Mouse (Mus musculus) frontal cortex, postnatal 10 days (tissue): ENCODE measurements around the gene Ank2.

ENCODE experiments used
- DNase-seq, 2 experiments: peaks; one replicate each; pipeline ENCODE4 v3.0.0; 2022; ENCODE audit warnings: low spot score in 2 of 2, mixed read lengths in 1 of 2

Gene Ank2

DNA sequence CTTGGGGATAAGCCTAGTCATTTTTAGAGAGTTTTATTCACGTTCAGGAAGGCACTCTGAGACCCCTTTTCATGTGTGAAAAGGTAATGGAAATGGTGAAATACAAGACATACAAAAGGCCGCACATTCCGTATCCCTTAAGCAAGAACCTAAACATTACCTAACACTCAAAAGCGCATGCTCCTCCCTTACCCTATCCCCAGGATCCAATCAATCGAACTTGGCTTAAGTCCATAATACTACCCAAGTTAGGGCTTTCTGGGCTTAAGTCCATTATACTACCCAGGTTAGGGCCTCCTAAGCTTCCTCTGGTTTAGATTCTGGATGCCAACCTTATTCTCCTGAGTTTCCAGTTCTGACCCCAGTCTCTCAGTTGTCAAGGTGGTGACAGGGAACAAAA lies 516.3 kb downstream of the Ank2 start:
- DNase-seq, result no peak

DNA sequence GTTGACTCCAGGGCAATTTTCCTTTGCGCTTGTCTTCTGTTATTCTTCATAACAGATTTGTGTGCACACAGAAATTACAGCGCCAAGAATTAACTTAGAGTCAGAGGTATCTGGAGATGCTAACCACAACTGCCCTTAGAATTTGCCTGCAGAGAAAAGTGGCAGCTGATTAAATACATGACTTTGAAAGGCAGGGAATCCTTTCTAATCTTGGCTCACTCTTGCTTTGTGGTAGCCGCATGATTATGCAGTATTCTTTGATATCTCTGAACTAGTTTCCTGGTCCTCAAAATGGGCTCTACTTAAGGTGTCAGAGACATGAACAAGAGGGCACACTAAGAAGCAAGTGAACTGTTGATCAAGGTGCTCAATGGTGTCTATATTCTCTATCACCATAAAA lies 518.0 kb downstream of the Ank2 start:
- DNase-seq, result no peak

DNA sequence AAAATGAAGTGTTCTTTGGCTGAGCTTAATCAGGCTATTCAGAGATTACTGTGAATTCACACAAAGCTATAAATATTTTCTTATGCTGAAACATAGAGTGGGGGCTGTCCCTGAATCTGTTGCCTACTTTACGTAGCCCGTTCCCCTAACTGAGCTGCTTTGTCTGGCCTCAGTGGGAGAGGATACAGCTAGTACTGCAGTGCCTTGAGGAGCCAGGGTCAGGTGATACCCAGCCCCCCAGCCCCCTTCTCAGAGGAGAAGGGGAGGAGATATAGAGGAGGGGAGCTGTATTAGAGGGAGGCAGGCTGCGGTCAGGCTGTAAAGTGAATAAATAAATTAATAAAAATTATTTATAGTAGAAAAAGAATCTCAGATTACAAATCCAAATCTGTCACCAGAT lies 519.5 kb downstream of the Ank2 start:
- no peak for DNase-seq

DNA sequence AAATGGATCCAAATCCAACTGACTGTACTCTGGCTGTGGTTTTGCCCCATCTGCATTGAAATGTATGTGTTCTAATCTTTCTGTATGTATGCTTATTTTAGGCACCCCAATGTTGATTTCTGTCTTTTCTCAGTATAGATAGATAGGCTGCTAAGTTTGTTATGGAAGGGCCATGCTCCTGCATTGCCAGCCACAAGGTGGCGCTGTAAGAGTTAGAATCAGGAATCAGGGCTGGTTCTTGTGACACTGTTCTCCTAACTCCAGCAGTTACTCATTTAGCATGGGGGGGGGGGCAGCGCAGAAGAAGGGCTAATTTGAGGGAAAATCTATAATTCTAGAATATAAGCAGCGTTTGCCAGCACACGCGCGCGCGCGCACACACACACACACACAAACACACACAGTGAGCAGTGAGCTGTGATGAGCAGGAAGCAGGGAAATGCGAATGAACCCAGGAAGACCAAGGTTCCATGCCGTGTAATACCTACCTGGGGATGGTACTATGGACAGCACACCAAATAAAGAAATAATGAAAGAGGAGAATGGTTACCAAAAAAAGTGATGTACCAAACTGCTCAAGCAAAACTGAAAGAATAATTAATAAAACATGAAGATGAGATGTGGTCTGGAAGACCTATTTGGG lies 520.3 kb downstream of the Ank2 start:
- peak; percentile 34 to 69 for DNase-seq

DNA sequence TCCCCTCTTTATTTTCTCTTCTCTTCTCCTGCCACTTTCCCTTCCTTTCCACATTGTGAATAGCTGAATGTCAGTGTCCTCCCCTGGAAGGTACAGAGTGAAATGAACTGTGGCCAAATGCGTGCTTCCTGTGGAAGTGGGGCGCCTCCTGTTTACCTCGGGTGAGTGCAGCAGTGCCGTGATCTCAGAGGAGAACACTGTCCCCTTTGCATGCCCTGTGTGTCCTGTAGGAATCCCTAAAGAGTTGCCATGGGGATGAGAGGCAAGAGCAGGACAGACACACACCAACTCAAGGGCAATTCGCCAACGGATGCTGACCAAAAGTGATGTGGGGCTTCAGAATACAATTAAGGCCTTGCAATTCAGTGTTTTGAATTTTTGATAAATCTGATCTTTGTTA lies 521.8 kb downstream of the Ank2 start:
- DNase-seq, result no peak

DNA sequence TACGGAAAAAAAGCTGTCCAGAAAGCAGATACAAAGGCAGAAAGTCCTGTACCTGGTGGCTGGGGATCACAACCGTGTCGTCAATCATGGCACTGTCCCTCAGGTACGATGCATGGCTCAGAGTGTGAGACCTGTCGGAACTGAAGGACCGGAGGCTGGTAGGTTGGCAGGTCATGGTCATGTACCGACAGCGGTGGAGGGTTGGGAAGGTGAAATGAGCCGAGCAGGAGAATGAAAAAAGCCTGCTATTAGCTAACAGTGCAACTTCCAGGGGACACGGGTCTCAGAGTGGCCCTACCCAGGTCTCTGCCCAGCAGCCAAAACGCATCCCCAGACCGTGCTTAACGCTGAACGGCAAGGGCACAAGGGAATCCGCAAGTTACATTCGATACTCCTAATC lies 522.4 kb downstream of the Ank2 start:
- DNase-seq, result no peak

DNA sequence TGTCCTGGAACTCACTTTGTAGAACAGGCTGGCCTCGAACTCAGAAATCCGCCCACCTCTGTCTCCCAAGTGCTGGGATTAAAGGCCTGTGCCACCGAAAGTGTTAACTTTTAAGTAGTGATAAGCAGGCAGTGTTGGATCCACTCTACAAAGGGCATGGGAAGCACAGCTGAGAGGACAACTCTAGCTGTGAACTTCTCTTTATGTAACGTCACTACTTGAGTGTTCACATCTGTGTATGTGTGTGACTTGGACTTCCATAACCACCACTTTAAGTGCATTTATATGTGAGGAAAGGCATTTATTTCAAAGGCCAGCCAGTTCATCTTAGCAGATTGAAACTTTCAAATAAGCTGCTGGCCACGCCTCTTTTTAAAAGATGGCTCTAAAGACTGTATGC lies 523.7 kb downstream of the Ank2 start:
- DNase-seq, result no peak

DNA sequence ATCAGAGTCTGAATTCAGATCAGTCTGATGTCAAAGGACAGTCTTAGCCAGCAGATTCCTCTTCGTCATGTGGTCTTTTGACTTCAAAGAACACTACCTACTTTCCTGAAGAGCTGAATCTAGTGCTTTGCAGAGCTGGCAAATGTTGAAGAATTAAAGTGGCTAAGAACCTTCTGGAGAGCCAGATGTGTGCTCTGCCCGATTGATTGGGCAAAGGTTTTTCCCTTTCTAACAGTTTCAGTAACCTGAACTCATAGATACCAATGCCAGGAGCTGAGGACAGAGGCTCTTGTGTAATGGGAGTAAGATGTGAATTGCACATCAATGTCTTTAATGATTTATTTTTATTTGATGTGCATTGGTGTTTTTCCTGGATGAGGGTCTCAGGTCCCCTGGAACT lies 525.6 kb downstream of the Ank2 start:
- DNase-seq, result no peak

DNA sequence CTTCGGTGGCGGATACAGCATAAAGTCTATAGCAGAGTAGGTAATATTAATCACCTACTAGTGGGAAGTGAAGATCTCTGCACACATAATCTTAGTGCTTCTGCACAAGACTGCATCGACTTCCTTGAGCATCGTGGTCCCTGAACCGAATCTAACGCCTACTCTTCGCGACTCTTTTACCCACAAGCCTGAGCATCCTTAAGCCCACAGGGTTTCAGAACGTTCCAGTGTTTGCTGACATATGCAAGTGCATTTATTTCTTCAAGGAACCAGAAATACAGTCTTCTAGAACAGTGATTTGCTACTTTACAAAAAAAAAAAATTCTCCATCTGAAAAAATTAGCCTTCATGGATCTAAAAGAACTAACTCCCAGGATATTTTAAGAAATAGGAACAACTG lies 527.6 kb downstream of the Ank2 start:
- no peak for DNase-seq

DNA sequence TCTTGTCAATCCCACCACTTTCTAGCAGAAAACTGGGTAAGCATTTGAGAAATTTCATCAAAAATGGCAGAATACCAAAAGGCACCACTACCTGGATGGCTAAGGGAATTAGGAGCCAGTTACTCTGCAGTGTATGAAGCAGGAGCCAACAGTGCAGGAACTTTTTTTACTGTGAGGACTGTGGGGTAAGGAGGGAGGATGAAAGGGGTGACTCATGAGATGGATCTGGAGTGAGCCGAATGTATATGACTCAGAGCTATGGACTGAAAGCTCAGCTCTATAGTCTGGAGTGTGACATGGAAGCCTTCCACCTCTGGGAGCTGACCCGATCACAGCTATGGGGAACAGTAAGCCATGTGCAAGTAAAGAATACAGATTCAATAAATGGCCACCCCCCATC lies 530.4 kb downstream of the Ank2 start:
- DNase-seq, result no peak

DNA sequence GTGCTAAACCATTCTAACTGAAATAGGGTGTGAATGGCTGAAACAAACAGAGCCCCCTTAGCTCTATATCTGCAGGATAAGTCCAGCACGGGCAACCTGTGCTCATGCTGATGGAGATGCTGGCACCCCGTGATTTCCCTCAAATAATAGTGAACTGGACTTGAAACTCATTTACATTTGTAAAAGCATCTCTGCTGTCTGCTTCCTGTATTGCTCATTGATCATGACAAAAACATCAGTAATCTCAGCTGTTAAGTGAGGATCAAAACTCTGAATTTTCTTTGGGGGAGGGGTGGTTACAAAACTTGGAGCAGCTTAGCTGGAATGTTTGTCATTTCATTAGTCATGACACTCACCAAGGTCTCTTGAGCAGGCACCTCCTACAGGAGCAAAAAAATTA lies 533.4 kb downstream of the Ank2 start:
- DNase-seq, result no peak

DNA sequence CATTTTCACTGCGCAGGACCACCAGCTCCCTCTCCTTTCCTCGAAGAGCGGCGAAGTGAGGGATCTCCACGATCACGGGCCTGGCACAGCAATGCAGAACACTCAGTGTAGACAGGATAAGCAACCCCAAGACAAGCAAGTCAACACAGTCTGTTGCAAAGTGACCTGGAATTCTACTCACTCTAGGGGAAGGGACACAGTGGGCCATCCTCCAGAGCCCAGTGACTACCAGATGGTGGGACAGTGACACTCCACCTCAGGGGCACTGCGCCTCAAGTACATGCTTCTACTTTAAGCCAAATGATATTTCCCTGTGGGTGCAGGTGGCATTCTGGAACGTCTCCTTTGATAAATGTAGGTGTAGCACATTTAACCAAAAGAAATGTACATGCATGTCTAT lies 536.8 kb downstream of the Ank2 start:
- no peak for DNase-seq

DNA sequence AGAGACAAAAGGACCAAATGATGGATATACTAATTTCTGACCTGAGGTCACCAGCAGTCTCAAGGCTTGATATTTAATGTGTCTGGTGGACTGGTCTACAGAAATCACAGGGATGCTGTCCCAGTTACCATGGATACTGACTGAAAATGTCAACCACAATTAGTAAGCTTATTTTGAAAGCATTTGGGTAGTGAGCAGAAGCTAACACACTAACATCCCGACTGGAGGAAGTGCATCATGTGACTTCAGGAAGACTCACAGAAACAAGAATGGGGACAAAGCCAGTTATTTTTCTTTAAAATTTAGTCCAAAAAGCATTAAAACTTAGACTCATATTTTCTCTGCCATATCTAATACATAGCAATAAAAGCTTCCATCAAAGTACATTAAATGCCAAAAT lies 546.5 kb downstream of the Ank2 start:
- no peak for DNase-seq

DNA sequence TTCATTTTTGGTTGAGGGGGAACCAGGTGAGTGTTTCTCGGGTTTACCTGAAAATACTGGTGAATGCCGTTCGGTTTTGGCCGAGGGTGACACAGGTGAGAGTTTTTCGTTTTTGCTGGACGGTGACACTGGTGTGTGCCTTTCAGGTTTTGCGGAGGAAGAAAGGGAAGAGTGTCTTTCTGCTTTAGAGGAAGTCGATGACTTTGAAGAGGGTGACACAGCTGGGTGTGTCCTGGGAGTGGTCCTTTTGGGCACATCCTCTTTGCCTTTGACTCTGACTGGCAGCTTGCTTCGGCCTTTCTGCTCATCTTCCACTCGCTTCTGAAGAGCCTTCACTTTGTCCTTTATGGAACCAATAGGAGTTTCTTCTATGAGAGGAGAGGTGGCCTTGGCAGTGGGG lies 552.6 kb downstream of the Ank2 start:
- no peak for DNase-seq

DNA sequence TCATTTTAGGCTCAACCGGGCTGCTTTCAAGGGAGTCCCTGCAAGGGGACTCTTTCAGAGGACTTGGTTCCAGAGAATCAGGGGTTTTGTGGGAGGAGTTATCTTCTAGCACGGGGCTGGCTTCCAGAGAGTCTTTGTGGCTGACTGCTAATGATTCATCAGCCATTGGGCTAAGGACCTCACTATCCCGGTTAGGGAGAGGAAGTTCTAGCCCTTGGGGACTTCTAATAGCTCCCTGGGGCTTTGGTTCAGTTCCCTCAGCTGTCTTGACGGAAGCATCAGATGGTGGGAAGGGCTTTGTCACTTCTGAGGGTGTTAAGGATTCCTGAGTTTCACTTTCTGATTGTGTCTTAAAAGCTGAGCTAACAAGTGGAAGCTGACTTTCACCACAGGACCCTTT lies 554.3 kb downstream of the Ank2 start:
- DNase-seq, result no peak

DNA sequence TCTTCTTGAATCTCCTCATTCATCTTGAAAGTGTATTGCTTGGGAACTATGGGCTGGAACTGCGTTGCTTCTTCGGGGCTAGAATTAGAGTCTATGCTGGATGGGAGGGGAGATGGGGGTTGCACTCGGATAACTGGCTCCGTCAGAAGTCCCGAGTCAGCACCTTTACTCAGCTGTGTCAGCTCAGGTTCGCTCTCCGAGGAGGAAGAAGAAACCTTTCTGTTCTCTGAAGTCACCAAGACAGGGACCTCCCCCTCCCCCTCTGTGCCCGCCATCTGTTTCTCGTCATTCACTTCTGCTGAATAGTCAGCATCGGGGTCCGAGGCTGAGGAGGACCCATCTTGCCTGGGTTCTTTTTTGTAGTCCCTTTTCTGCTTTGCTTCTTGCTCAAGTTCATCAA lies 555.1 kb downstream of the Ank2 start:
- DNase-seq, result no peak

DNA sequence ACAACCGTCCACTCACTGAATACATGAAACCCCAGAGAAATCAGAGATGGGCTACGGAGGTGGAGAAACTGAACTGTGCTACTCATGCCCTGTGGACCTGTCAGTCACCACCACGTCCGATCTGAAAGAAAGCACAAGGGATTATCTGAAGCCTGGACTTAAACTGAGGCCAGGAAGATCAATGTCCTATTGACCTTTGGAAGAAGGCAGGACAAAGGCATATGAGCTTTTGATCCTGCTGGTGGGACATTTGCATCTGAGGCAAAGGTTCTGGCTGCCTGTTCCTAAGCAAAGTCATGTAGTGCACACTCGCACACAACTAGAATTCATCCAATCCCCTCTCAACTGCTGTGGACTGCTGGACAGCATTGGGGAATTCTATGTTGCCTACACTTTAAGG lies 558.7 kb downstream of the Ank2 start:
- no peak for DNase-seq

DNA sequence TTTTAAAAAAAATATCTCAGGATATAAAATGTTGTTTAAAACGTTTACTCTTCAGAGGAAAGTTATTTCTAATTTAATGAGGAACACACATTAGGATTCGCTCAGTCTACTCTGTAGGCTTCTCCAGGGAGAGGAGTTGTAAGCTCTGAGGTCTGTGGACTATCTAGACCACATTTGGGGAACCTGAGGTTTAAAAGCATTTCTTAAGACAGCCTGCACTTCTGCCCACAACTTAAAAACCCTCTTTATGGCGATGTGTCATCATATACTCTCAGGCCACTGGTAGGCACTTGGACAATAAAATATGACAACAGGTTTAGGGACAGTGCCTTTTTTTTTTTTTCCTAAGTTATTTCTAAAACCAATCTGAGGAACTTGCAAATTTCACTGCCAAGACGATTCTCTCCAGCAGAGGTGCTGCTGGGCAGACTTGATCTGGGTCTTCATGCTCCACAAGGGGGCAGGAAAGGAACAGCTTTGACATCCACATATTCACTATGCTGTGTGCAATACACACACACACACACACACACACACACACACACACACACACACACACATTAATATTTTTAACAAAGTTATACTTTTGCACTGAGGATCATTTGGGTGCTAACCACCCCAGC lies 567.2 kb downstream of the Ank2 start:
- DNase-seq, result peak in 1 of 2 experiments; percentile 42

DNA sequence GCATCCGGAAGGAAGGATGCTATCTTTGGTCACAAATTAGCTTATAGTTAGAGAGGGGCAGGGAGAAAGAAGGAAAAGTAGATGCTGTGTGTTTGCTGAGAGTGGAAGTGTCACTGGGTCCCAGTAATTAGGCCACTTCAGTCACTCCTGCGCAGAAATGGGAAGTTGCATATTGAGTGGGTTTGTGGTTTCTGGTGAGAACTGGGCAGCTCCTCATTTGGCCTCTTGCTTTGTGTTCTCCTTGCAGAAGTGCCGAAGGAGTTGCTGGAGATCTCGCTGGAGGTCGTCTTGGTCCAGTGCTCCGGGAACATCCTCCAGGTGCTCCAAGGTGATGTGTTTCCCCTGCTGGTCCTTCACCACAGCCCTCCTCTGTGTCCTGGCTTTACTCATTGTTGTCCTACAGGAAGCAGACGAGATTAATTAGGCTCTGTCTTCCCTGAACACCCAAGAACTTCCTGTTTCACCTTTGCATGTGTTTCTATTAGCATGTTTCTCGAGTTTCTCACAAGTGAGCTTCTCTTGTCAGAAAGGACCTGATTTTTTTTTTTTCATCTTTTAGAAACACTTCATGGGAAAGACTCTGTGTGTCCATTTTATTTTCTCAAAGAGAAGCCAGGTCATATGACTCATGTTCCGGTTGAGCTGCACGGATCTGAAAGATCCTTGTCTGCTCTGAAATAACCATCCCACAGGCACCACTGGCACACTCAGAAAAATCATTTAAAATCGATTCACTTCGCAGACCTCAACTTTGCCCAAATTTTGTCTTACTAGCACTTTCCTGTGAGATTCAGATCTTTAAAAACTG lies 575.4 kb downstream of the Ank2 start:
- no peak for DNase-seq

DNA sequence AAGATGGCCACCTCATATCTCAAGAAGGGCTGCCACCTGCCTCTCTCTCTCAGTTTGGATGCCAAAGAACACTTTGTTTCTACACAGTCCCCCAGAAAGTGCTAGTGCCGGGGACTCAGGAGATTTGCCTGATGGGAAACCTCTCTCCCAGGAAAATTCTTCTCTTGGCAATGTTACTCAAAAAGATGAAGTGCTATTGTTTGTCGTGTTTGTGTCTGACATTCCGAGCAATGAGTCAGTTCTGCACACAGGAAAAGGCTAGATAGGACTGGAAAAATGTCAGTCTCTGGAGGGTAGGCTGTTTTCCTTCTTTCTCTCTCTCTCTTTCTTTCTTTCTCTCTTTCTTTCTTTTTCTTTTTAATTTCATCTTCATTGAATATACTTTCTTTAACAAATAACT lies 577.2 kb downstream of the Ank2 start:
- DNase-seq, result no peak

DNA sequence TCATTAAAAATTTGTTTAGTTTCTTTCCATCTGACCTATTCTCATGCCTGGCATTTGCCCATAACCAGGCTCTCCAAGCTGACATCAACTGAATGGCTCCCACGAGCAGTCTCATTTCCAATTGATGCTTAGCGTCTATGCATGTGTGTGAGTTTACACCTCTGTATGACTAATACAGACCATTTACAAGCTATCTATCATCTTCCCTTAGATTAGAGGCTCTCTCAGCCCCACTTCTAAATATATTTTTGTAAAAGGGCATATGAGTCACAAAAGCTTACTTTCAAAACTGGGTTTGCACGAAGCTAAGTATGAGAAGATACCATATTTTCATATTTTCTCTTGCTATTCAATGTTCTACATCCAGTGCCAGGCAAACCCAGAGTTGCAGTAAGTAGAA lies 578.9 kb downstream of the Ank2 start:
- DNase-seq, result no peak

DNA sequence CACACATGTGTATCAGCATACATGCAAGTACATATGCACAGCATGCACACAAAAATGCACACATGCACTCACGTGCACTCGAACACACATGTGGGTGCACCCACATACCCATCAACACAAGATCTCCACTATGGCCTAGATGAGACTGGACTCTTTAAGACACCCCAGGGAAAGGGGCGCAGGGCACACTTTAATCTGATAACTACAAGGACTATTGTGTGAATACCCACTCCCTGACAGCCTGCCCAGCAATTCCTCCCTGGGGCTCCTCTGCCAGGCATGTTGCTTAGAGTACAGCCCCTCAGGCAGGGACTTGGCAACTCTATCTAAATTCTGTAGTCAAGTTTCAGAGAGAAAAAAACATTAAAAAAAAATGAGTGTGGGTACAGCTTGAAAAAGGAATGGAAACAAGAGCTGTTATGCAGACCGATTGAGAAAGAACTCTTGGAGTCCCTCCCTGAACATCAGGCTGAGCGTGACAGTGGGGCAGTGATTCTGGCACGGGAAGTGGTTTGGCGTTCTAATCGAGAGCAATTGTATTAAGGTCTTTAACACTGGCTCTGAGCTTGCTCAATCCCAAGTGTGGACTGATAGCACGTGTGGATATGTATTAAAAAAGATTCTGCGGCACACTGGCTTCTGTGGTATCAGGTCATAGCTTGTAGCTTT lies 580.2 kb downstream of the Ank2 start:
- DNase-seq, result no peak

DNA sequence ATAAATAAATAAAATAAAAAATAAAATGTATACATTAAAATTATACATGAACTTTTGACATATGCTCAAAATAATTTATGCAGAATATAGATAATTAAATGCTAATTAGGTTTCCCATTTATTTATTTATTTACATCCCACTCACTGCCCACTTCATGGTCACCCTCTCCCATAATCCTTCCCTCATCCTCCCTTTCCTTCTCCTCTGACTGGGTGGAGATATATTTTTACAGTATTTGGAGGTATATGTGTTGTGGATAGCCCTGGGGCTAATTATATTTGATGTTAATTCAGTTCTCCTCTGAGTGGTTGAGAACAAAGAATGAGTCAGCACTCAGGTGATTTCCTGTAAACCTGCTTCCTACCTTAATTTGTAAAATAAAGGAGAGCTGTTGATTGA lies 582.8 kb downstream of the Ank2 start:
- DNase-seq, result no peak
